Mouse (Mus musculus) ES-Bruce4 (cell line): ENCODE measurements around the gene Eif5b.

Experiments used
- CTCF ChIP-seq: IDR thresholded peaks from one replicate; pipeline ENCODE4 v1.8.1; 2011; ENCODE audit warnings: low read depth, low read length
- POLR2A ChIP-seq: IDR thresholded peaks from one replicate; pipeline ENCODE4 v1.8.1; 2011; ENCODE audit warnings: low read length; ENCODE audit not compliant: insufficient read depth

GRCm38 (mm10) chr1:38001956-38002355 is 4.1 kb downstream of the Eif5b start:
- no peak for TF ChIP-seq CTCF
- no peak for TF ChIP-seq POLR2A
